Mouse (Mus musculus): ENCODE measurements around the gene Farp1. TPM values are rescaled to one million over a fixed set of nuclear protein-coding genes. Genes with fewer than 3 reads are reported as not detected.
"Not testable (repeated sequence)": the region's sequence is repeated elsewhere in the genome, so short reads cannot be mapped to it uniquely, and the experiment has no call there.

Gene Farp1
- total and polyA plus RNA-seq, 3 experiments: 6.4 to 11.1 (median 10.9) TPM

GRCm38 (mm10) chr14:121189840-121190239 lies 154.8 kb downstream of the Farp1 start:
- H3K4me1 ChIP-seq (ENCODE audit: control insufficient read depth, insufficient read depth, low read length); intact Hi-C loops (cut with DNase I); H3K27me3 ChIP-seq (ENCODE audit: control insufficient read depth, insufficient read depth, low read length); H3K4me3 ChIP-seq; H3K79me2 ChIP-seq (replicated peaks; ENCODE audit: control insufficient read depth, insufficient read depth, low read length); DNase-seq; H3K36me3 ChIP-seq (ENCODE audit: control insufficient read depth, insufficient read depth, low read length); H3K9ac ChIP-seq (ENCODE audit: low read depth, low read length): not testable (repeated sequence)
- 90% methylated on average over 10 of the region's 10 CpGs for WGBS
- TF ChIP-seq CTCF (IDR thresholded peaks at IDR 0.05): peak; percentile 36
- peak overlapping the region; percentile 4; the same call in 1 of the 2 replicates for H3K27ac ChIP-seq

GRCm38 (mm10) chr14:121190386-121190785 lies 155.4 kb downstream of the Farp1 start:
- H3K4me3 ChIP-seq: no peak overlapping the region
- H3K4me1 ChIP-seq (ENCODE audit: control insufficient read depth, insufficient read depth, low read length): peaks cover 3% of the 10 kb centered on the region; the same call in 1 of the 2 replicates
- no peak for TF ChIP-seq POLR2A (IDR thresholded peaks at IDR 0.05; ENCODE audit: insufficient read depth, low read depth, low read length)
- TF ChIP-seq CTCF (IDR thresholded peaks at IDR 0.05): no peak
- no peak for TF ChIP-seq EP300 (IDR thresholded peaks at IDR 0.05; ENCODE audit: insufficient read depth, low read depth, low read length)
- no peak overlapping the region for H3K9ac ChIP-seq (ENCODE audit: low read depth, low read length)
- no peaks in the 10 kb centered on the region for H3K79me2 ChIP-seq (replicated peaks; ENCODE audit: control insufficient read depth, insufficient read depth, low read length)
- no peaks in the 10 kb centered on the region for H3K36me3 ChIP-seq (ENCODE audit: control insufficient read depth, insufficient read depth, low read length)
- peak in 1 of 2 experiments; percentile 28 for DNase-seq
- no peaks in the 10 kb centered on the region for H3K27me3 ChIP-seq (ENCODE audit: control insufficient read depth, insufficient read depth, low read length)
- intact Hi-C loops (cut with DNase I): no loop called here
- WGBS: 70% methylated on average over 9 of the region's 9 CpGs
- H3K27ac ChIP-seq: peak overlapping the region; percentile 4

- H3K4me1 ChIP-seq (ENCODE audit: control insufficient read depth, insufficient read depth, low read length): peaks cover 3% of the 10 kb centered on the region; the same call in 1 of the 2 replicates
- no peaks in the 10 kb centered on the region for H3K36me3 ChIP-seq (ENCODE audit: control insufficient read depth, insufficient read depth, low read length)
- H3K27me3 ChIP-seq (ENCODE audit: control insufficient read depth, insufficient read depth, low read length): no peaks in the 10 kb centered on the region
- TF ChIP-seq CTCF (IDR thresholded peaks at IDR 0.05): no peak
- TF ChIP-seq EP300 (IDR thresholded peaks at IDR 0.05; ENCODE audit: insufficient read depth, low read depth, low read length): 0 out of 2 replicates have a peak, but pooled peaks have one; percentile 24
- intact Hi-C loops (cut with DNase I): no loop called here
- no peak overlapping the region; the same call in 1 of the 2 replicates for H3K27ac ChIP-seq
- peak; percentile 52 to 69 for DNase-seq
- H3K4me3 ChIP-seq: no peak overlapping the region
- no peaks in the 10 kb centered on the region for H3K79me2 ChIP-seq (replicated peaks; ENCODE audit: control insufficient read depth, insufficient read depth, low read length)
- no peak overlapping the region for H3K9ac ChIP-seq (ENCODE audit: low read depth, low read length)
- WGBS: 61% methylated on average over 13 of the region's 13 CpGs
Measured at GRCm38 (mm10) chr14:121191739-121192138, 156.7 kb downstream of the Farp1 start.

DNA sequence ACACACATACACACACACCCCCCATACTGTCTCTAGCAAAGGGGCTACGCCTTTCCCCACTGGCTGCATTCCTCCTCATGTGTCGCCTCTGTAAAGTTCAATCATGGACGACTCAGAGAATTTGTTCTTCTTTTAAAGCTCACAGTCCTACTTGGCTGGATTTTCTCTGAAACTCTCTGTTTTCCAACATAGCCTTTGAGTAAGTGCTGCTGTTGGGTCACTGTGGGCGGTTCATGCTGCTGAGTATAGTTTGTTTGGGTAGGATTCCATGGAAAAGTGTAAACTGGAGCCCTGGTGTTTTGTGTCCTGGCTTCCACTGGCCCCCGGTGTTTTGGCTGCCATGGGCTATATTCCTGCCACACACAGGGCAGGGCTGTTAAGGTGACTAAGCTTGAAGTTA lies 157.4 kb downstream of the Farp1 start:
- intact Hi-C loops (cut with DNase I): no loop called here
- no peak for DNase-seq
- H3K9ac ChIP-seq (ENCODE audit: low read depth, low read length): no peak overlapping the region
- H3K27ac ChIP-seq: no peak overlapping the region
- H3K36me3 ChIP-seq (ENCODE audit: control insufficient read depth, insufficient read depth, low read length): no peaks in the 10 kb centered on the region
- no peaks in the 10 kb centered on the region for H3K79me2 ChIP-seq (replicated peaks; ENCODE audit: control insufficient read depth, insufficient read depth, low read length)
- no peak overlapping the region for H3K4me3 ChIP-seq
- H3K27me3 ChIP-seq (ENCODE audit: control insufficient read depth, insufficient read depth, low read length): no peaks in the 10 kb centered on the region
- TF ChIP-seq CTCF (IDR thresholded peaks at IDR 0.05) (no peak), EP300 (IDR thresholded peaks at IDR 0.05; ENCODE audit: insufficient read depth, low read depth, low read length) (no peak), POLR2A (IDR thresholded peaks at IDR 0.05; ENCODE audit: insufficient read depth, low read depth, low read length) (no peak)
- H3K4me1 ChIP-seq (ENCODE audit: control insufficient read depth, insufficient read depth, low read length): peaks cover 3% of the 10 kb centered on the region; the same call in 1 of the 2 replicates
- WGBS: 65% methylated on average over 5 of the region's 5 CpGs

DNA sequence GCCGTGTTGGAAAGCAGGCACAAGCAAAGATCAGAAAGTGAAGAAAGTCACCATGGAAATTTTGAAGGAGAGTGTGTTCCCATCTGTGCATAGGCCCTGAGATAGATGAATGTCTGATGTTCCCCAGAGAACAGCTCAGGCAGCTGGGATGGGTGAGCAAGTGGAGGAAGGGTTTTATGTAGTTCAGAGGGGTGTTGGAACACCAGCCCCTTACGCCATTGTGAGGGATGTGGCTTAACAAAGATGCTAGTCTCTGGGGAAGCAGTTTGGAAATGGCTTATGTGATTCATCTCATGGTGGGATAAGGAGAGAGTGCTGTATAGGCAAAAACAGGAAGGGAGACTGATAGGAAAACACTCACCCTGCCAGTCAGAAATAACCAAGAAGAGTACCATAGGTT lies 159.0 kb downstream of the Farp1 start:
- H3K79me2 ChIP-seq (replicated peaks; ENCODE audit: control insufficient read depth, insufficient read depth, low read length): no peaks in the 10 kb centered on the region
- no peaks in the 10 kb centered on the region for H3K27me3 ChIP-seq (ENCODE audit: control insufficient read depth, insufficient read depth, low read length)
- no peak for DNase-seq
- peaks cover 5% of the 10 kb centered on the region; the same call in 1 of the 2 replicates for H3K4me1 ChIP-seq (ENCODE audit: control insufficient read depth, insufficient read depth, low read length)
- H3K36me3 ChIP-seq (ENCODE audit: control insufficient read depth, insufficient read depth, low read length): no peaks in the 10 kb centered on the region
- no peak overlapping the region for H3K9ac ChIP-seq (ENCODE audit: low read depth, low read length)
- no peak overlapping the region for H3K4me3 ChIP-seq
- WGBS: 68% methylated on average over 2 of the region's 2 CpGs
- intact Hi-C loops (cut with DNase I): no loop called here
- no peak for TF ChIP-seq EP300 (IDR thresholded peaks at IDR 0.05; ENCODE audit: insufficient read depth, low read depth, low read length)
- no peak for TF ChIP-seq CTCF (IDR thresholded peaks at IDR 0.05)
- TF ChIP-seq POLR2A (IDR thresholded peaks at IDR 0.05; ENCODE audit: insufficient read depth, low read depth, low read length): no peak
- no peak overlapping the region for H3K27ac ChIP-seq

DNA sequence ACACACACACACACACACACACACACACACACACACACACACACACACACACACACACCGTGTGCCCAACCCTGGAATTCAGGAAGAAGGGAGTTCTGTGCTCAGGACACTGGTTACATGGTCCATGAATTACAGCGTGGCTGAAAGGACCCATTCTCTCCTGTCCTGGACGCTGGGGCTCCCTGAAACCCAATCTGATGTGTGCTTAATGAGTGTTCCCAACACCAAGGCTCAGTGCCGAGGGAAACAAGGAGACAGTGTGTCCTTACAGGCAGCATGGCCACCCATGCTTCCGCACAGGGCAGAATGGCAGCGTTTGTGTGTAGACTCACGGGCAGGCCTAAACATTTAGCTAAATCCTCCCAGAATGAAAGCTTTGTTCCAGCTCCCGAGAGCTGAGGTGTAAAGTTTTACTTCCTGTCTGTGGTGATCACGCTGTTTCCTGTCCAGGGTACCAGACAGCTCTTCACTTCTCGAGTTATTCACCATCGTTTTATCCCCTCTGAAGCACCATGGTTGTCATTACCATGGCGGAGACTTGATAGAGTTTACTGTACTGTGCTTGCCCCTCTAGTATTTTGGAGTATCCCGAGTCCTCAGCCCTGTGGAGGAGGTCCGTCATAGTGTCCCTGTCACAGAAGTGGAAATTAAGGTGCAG lies 164.0 kb downstream of the Farp1 start:
- intact Hi-C loops (cut with DNase I): no loop called here
- DNase-seq: no peak
- no peaks in the 10 kb centered on the region for H3K79me2 ChIP-seq (replicated peaks; ENCODE audit: control insufficient read depth, insufficient read depth, low read length)
- no peak overlapping the region for H3K9ac ChIP-seq (ENCODE audit: low read depth, low read length)
- 0 out of 2 replicates have a peak, but pooled peaks cover 2% of the 10 kb centered on the region for H3K36me3 ChIP-seq (ENCODE audit: control insufficient read depth, insufficient read depth, low read length)
- no peak overlapping the region for H3K27ac ChIP-seq
- no peaks in the 10 kb centered on the region for H3K27me3 ChIP-seq (ENCODE audit: control insufficient read depth, insufficient read depth, low read length)
- no peak overlapping the region for H3K4me3 ChIP-seq
- 63% methylated on average over 14 of the region's 14 CpGs for WGBS
- H3K4me1 ChIP-seq (ENCODE audit: control insufficient read depth, insufficient read depth, low read length): peaks cover 7% of the 10 kb centered on the region
- no peak for TF ChIP-seq POLR2A (IDR thresholded peaks at IDR 0.05; ENCODE audit: insufficient read depth, low read depth, low read length)
- TF ChIP-seq EP300 (IDR thresholded peaks at IDR 0.05; ENCODE audit: insufficient read depth, low read depth, low read length): no peak
- TF ChIP-seq CTCF (IDR thresholded peaks at IDR 0.05): no peak

Data from heart, adult 2 months (tissue).